Mouse (Mus musculus) urinary bladder, postnatal 36 days (tissue): ENCODE measurements around the gene Szt2.

ENCODE experiments used
- DNase-seq, 2 experiments: peaks; one replicate each; pipeline ENCODE4 v3.0.0; 2022; ENCODE audit warnings: low spot score in 2 of 2, mixed read lengths in 1 of 2

The Szt2 gene

DNA sequence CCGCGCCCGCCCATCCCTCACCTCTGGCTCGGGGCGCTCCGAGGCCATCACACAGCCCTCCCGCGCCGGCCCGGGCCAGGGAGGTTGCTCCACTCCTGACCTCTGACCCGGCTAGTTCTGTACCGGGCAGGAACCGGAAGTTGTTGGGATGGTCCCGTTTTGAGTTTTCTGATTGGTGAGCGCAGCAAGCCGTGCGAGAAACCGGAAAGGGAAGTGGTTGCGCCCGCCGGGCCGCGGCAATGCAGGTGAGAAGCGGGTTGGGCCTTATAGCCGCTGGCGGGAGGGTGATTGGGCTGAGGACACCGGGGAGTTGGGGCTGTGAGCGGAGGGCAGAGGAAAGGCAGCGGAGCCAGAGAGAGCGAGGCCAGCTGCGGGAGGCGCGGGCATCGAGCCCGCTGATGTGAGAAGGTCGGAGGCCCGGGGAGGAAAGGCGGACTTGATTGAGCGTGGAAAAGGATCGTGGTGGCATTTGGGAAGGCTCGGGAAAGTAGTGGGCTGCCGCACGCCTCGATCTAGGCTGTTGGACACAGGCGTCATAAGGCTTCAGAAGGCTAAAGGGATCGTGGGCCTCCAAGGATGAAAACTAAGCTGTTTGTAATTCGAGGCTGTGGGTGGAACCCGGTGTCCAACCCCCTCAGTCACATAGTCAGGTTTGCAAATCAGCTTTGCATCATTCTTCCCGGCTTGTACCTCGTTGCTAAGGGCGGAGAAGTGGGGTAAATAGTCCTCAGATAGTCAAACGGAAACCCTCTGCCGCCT lies at the start of gene Szt2, which contains the start of gene Med8:
TSS of gene Szt2 (minus strand) at position 132 of the 759 bp plus-strand sequence.
TSS of gene Med8 (plus strand) at position 196 of the 759 bp plus-strand sequence.
- peak; percentile 83 to 91 for DNase-seq

DNA sequence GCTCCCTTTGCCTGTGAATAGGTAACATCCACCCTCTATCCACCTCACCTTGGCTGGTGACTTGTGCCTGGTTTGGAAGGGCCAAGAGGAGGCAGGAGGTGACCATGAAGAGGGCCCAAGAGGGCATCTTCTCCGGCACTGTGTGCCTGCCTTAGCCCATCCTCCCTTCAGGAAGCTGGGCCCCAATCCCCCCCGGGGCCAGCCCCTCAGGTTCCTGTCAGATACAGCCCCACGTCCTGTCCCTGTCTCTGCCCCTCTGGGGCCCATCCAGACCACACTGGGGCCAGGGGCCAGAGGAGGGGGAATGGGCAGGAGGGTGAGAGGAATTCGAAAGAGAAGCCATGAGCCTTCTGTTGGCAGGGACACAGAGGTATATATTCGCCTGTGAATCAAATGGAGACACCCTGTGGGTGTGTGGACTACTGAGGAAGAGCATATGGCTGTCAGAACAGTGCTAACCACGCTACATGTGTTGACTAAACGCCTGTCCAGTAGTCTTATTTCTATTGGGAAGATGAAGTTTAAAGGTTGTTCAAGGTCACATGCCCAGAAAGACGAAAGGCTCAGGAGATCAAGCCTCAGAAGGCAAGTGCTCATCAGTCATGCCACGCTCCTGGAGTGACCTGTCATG lies 48.4 kb upstream of the Szt2 start, which contains the start of gene Mpl:
TSS of gene Mpl (minus strand) at position 169 of the 631 bp plus-strand sequence.
- DNase-seq = no peak

DNA sequence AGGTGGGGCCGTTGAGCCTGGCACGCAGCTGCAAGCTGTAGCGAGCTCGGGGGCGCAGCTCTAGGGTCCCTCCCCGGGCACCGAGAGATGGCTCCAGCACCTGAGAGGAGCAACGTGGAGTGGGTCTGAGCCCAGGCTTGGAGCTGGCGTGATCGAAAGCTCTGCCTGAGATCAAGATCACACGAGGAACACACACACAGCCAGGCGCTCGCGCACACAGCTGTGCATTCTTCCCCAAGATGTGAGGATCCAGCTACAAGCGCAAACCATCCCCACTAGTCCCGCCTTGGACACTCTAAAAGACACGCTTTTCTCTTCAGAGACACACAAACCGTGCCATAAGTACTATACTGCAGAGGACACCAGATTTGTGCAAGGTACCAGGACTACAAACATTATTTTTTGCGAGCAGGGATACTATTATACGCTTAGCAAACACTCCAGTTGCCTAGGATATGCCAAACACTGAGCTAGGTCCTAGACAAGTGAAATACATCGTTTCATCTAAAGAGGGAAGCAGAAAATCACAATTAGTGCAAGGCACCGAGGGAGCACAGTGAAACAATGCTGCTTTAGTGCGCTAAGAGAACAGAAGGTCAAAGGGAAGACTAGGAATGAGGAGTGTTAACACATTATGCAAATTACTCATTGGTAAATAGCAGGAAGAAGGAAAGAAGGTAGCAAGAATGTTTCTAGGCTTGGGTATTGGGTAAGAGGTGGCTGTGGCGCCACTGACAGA lies 37.5 kb upstream of the Szt2 start:
- no peak for DNase-seq

DNA sequence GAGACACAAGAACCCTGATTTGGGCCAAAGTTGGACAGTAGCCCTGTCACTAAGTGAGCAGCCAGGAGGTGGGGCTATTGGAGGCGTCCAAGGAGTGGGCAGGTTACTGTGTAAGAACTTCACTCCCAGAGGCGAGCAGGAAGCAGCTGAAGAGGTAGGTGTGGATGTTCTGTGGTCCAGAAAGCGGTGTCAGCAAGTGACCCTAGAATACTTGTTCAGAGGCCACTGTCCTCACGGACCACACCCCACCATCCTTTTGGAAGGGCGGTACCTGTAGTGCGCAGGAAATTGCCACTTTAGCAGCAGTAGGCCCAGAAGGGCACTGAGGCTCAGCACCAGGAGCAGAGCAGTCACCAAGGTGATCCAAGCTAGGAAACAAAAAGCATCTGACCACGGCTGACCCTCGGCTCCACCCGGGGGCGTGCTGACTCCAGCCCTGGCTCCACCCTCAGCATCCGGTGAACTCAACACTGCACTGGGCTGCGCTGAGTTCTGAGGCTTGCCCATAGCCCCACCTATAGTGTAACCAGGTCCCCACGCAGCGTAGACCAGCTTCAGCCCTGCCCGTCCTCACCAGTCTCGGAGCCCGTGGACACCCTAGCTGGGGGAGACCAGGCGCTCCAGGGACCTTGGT lies 36.8 kb upstream of the Szt2 start:
- DNase-seq = peak; percentile 29 to 44

DNA sequence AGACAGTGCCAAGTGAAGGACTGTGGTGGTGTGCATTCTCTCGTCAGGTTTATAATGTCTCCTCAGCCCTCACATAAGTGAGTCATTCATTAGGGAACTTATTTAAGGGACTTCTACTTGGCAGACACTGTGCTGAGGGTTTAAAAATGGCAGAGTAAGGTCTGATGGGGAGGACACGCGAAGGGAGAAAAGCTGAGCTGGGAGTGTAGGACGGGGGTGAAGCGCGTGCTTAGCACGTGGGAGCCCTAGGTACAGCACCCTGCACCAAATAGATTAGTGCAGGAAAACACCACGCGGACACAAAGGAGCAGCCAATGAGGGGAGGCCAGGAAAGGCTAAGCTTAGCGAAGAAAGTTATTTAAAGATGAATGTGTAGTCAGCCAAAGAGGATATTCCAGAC lies 36.0 kb upstream of the Szt2 start:
- no peak for DNase-seq

DNA sequence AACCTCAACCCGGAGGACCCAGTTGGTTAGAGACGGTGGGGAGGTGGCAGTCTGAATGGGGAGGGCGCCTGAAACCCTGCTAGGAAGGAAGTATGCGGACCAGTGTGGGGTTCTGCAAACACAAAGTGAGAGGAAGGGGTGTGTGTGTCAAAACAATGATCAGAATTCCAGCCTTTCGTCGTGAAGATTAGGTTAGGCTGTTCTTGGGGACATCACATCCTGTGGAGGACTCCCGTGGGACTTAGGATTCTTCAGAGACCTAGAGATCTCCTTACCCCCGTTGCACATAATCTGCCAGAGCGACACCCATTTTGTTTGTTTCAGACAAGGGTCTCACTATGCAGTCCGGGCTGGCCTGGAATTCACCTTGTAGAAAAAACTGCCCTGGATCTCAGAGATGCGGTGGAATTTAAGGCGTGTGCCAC lies 28.8 kb upstream of the Szt2 start:
- no peak for DNase-seq

DNA sequence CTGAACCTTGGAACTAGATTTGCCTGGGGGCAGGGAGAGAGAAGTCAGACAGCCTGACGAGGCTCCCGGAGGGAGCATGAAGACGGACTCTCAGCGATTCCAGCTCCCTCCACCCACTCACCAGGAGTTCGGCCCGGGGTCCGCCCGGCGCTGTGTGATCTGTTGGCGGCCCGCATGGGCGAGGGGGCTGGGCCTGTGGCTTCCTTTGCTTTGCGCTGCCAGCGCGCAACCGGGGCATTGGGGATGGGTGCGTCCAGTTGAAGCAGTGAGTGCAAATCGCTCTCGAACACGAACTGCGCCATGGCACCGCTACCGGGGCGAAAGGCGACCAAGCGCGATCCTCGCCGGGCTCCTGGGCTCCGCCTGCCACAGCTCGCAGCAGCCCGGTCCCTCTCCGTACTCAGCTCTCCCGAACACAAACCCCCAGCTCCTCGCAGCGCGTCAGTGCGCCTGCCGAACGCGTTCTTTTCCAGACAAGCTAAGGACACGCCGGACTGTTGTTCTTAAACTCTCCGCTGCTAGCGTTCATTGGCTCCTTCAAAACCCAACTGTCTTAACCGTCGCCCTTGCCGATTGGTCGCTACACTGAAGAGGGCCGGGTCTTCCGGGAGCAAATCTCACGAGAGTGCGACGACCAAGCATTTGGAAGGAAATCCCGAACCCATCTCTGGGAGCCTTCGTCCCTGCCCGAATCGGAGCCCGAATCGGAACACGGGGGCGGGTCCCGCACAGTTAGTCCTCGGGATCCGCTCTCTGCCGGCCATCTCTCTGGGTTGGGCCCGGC lies 27.9 kb upstream of the Szt2 start, which contains the start of gene Cdc20:
TSS of gene Cdc20 (minus strand) at position 533 of the 784 bp plus-strand sequence.
- DNase-seq = peak; percentile 87 to 90

DNA sequence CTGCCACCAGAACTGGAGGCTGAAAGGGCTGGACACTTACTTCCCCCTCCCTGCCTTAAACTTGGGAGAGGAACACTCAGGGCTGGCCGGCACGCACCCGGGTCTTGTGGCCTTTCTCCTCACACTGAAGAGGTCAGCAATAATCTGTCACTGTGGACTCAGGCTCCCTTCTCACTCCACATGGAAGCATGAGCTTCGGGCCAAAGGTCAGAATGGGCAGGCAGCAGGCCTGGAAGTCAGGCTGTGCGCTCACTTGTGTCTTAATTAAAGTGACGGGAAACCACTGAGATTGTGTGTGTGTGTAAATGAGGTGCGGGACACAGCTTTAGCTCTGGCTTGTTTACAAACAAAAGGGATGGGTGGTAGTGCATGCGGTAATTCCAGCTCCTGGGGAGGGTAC lies 23.3 kb upstream of the Szt2 start:
- no peak for DNase-seq

DNA sequence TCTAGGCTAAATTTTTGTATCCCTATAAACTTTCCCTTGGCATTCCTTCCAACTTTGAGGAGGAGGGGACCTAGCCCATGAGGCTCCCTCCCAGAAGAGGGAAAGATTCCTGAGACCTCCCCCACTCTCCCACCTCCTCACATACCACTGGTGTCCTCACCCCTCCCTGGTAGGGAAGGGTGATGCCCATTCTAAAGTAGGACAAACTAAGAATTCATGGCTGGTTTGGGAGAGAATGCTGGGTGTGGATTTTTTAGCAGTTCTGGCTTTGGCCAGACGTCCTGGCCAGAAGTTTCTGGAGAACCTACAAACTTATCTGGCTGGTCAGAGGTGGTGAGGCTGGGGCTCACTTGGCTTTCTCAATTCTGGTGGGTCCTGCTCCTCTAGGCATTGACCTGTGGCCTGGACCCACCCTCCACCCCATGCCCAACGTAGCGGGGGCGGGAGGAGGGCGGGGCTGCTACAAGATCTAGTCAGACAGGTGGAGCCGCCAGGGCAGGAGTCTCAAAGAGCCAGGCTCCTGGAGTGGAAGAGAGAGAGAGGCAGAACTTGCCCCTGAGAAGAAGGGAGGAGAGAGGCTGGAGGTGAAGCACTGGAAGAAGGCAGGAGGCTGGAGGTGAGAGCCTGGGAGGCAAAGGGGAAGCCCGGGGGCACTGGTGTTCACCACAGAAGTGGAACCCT lies 20.3 kb upstream of the Szt2 start:
- DNase-seq = peak; percentile 67 to 73

DNA sequence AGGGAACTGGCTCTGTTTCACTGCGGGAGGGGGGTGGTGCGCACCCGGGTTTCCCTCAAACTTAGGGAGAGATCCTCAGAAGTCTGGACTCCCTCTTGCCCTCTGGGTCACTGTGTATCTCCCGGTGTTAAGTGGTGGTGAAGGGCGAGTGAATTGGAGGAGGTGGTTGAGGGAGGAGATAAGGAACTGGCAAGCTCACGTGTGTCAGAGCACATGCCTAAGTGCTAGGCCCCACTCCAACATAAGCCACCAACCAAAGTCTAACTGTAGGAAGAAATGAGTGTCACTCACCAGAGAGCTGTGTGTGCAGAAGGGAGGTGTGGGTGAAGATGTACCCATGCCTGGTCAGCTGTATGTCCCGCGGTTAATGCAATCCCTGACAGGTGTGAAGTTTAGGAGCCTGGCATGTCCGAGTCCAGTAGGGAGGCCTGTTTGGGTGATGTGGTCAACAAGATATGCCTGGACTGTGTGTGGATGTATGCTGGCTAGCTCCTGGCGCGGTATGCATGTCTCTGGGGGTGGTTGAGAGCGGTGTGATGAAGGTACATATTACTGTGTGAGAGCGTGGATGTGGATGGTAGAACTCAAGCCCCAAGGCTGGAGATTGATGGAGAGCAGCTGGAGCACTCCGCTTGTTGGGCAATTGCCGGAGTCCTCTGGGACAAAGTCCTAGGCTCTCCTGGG lies 19.6 kb upstream of the Szt2 start:
- peak; percentile 38 to 43 for DNase-seq

DNA sequence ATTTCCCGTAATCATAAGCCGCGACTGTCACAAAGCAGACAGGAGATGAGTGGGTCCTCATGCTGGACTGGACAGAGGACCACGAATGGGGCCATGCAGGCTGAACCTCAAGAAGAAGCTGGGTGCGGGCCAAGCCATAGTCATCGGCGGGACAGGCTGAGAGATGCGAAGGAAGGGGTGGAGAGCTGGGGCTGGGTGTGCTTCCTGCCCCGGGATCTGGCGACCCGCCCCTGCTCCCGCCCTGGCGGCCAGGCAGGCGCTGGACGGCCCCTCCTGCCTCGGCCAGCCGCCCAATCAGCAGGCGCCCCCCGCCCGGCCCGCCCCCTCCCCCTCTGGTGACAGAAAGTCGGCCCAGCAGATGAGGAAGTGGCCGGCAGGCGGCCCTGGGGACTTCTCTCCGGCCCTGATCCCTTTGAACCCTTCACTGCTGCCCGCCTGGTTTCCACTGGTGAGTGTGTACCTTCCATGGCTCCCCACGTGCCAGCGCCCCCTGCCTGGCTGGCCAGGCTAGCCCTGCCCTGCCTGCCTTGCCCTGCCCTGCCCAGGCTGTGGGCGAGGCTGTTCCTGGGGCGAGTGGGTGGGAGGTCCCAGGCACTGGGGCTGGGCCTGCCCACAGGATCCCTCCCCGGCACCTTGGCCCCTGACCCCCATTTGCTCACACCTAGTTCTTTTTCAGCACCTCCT lies 18.8 kb upstream of the Szt2 start, which contains the start of gene Elovl1:
TSS of gene Elovl1 (plus strand) at position 326 of the 684 bp plus-strand sequence.
- DNase-seq = peak; percentile 84 to 91

DNA sequence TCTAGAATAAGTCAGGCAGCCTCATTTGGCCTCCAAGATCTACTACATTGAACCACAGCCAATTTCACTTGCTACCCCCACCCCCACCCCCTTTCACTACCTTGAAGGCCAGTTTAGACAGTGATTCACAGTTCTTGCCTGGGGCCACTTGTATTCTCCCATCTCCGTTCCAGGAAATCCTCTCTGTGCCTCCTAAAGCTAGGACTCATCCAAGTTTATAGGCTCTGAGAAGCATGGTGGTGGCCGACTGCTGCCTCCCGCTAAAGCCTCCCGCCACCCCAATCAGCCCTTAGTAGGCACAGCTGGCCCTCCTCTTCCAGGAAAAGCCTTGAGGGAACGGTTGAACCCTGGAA lies 18.3 kb upstream of the Szt2 start:
- DNase-seq = no peak

DNA sequence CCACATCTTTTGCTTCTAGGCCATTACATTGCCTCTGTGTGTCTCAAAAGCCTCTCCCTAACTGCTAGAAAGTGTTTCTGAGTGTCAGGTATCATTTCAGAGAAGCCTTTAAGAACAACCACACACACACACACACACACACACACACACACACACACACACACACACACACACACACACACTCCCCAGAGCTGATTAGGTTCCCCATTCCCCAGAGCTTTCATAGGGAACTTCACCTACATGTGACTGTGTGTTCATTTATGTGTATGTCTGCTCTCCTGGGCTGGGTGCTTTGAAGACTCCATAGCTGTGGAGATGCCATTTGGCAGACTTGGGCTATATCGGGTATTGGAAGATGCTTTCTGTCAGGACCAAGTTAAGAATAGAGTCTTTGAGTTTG lies 16.3 kb upstream of the Szt2 start:
- no peak for DNase-seq

DNA sequence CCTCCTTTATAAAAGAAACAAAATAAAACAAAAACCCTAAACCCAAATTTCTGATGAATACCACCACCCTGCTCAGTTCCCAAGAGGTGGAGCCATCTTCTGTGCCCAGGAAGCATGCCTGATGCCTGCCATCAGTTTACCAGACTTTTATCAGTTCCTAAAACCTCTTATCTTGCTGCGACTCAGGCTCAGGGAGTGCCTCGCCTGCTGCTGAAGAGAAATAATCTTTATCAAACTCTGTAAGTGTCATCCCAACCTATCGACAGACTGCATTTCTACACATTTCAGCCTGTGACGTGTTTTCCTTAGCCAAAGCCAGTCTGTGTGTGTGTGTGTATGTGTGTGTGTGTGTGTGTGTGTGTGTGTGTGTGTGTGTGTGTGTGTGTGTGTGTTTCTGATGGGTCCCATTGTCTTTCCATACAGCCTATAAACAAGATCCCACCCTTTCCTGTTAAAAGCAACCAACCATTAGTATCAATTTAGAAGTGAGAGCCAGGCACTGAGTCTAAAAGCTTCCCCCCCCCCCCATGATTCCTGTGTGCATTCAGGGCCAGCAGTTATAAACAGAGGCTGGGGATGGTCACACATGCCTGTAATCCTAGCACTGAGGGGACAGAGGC lies 15.6 kb upstream of the Szt2 start:
- DNase-seq = no peak

DNA sequence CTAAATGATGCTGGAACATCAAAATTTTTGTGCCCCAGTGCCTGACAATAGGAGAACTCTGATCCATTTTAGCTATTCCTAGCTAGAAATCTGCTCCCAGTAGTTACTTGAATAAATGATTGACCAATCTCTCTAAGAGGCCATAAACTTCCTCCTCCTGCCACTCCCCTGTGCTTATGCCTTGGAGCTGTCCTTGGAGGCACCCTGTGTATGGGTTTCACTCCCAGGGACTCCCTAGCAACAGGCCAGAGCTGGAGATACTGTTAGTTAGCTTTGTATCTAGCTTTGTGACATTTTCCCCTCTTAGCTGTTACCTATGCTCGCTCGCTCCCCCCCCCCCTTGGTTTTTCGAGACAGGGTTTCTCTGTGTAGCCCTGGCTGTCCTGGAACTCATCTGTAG lies 12.3 kb upstream of the Szt2 start:
- DNase-seq = no peak

DNA sequence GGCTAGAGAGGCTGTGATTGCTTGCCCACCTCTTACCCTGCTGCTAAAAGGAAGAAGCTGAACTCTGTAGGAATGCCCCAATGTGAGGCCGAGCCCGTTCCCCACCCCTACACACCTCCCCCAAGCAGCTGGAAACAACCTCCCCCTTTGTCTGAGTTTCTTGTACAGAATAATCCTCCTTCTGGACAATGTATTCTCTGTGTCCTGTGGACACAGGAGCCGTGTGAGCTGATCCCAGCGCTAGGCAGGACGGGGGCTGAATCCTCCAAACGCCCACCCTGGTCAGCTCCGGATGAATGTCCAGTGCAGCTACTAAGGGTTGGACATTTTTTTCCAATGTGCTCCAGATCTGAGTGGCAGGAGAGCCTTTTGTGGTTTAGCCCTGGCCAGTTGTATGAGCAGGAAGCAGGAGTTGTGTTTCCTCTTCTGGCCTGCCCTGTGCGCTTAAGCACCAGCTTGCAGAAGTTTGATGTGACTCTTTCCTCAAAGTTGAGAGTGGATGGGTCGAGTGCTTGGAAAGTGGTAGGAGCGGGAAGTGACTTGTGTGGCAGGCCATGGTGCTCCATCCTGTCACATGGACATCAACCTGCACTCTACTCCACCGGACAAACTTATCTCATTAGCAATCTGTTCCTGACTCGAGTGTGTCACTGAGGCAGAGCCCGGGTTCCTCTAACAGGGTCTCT lies 8.2 kb upstream of the Szt2 start:
- no peak for DNase-seq

DNA sequence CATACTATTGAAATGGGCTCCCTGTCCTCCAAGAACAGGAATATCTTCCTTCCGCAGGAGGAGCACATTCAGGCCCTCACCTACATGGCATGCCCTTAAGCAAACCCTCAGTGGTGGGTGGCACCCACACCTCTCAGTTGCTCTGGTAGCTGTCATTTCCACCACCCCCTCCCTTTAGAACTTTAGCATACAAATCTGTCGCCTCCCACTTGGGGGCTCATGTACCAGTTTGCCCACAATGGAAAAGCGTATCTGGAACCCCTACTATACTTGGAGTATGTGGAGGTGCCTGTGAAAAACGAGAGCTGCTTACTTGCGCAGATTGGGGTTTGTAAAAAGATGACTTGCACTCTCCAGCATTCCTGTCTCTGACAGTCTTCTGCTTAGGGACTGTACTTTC lies 7.3 kb upstream of the Szt2 start:
- no peak for DNase-seq

DNA sequence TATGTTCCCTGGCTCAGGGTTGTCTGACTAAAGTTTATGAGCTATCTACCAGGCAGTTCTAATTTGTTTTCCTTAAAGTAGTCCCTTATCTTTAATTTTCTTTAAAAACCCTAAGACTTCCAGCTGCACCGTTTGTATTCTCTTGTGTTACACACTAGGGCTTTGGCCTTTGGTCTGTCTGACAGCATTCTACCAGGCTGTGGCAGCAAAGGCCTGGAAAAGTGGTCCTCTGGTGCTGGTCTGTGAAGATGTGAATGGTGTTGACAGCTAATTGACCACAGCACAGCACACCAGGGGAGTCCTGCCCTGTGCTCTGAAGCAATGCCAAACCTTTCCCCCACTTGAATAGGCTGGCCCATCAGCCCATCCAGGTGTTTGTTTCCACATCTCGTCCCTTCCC lies 6.7 kb upstream of the Szt2 start:
- DNase-seq = no peak
